Mouse (Mus musculus): Measurements from ENCODE around the gene Cdca7l.
"Not testable (repeated sequence)": the region's sequence is repeated elsewhere in the genome, so short reads cannot be mapped to it uniquely, and the experiment has no call there.

The Cdca7l gene

GRCm38 (mm10) chr12:117862655-117863054, 58.6 kb downstream of the Cdca7l start:
- DNase-seq (ENCODE audit: low spot score): no peak

- DNase-seq (ENCODE audit: low spot score): no peak
These were observed 63.8 kb downstream of the Cdca7l start for GRCm38 (mm10) chr12:117867708-117868564.

GRCm38 (mm10) chr12:117872265-117872664, 68.2 kb downstream of the Cdca7l start:
- no peak for DNase-seq (ENCODE audit: low spot score)

GRCm38 (mm10) chr12:117878341-117878740, 74.3 kb downstream of the Cdca7l start:
- DNase-seq (ENCODE audit: low spot score): no peak

- no peak for DNase-seq (ENCODE audit: low spot score)
These were observed 80.5 kb downstream of the Cdca7l start for GRCm38 (mm10) chr12:117884627-117885026.

- no peak for DNase-seq (ENCODE audit: low spot score)
These were observed 83.3 kb downstream of the Cdca7l start for GRCm38 (mm10) chr12:117887422-117887821.

- not testable (repeated sequence) for DNase-seq (ENCODE audit: low spot score)
These were observed 96.7 kb downstream of the Cdca7l start for GRCm38 (mm10) chr12:117900798-117901197.

GRCm38 (mm10) chr12:117901352-117901751, 97.3 kb downstream of the Cdca7l start:
- DNase-seq (ENCODE audit: low spot score): not testable (repeated sequence)

GRCm38 (mm10) chr12:117903671-117904070, 99.6 kb downstream of the Cdca7l start:
- no peak for DNase-seq (ENCODE audit: low spot score)

- DNase-seq (ENCODE audit: low spot score): not testable (repeated sequence)
These were observed 101.2 kb downstream of the Cdca7l start for GRCm38 (mm10) chr12:117905232-117905840.

- DNase-seq (ENCODE audit: low spot score): no peak
These were observed 107.3 kb downstream of the Cdca7l start for GRCm38 (mm10) chr12:117911396-117911795.

- DNase-seq (ENCODE audit: low spot score): no peak
These were observed 110.6 kb downstream of the Cdca7l start for GRCm38 (mm10) chr12:117914613-117915245.

- no peak for DNase-seq (ENCODE audit: low spot score)
These were observed 111.9 kb downstream of the Cdca7l start for GRCm38 (mm10) chr12:117915826-117916588.
